Comparison of ENCODE assay signal across 21 mouse cellular contexts in the genomic region with DNA sequence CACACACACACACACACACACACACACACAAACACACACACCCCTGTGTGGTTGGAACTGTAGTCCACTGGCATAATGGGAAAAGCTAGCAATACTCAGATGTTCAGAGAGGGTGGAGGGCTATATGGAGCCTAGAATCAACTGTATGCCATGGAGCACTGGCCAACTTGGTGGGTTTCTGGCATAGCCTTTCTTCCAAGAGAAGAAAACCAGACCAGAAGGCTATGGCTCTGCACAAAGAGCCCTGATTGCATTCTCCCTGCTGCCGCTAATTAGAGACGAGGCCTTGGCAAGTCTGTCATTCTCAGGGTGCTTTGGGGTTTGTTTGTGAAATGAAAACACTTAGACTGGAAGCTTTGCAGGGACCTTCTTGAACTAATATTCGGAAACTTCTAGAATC.
DNase-seq lines count a peak whose midpoint lies in the region; ATAC-seq and TF ChIP-seq lines count a peak whose summit lies in the region.
"Had no signal": no experiment of that assay in that cellular context is flagged by ENCODE, and none has a peak within 500 bp of the region (broad histone marks: within the 10 kb centered on the region; RNA-seq: fewer than 3 reads in every experiment).

No protein-coding gene starts in this region.

- no peaks in the 10 kb centered on the region for H3K4me1 ChIP-seq in forebrain, embryonic 12.5 days
- no peaks in the 10 kb centered on the region for H3K4me1 ChIP-seq in forebrain, embryonic 11.5 days (replicated peaks; ENCODE audit: control insufficient read depth, insufficient read depth, low read length)
- H3K4me1 ChIP-seq: heart, embryonic 10.5 days; limb, embryonic 12.5 days had no signal

- no peaks in the 10 kb centered on the region for H3K27me3 ChIP-seq in forebrain, embryonic 12.5 days
- H3K27me3 ChIP-seq in forebrain, embryonic 11.5 days (ENCODE audit: control insufficient read depth, insufficient read depth, low read length): no peaks in the 10 kb centered on the region
- H3K27me3 ChIP-seq: CH12.LX; limb, embryonic 12.5 days had no signal

- 0 out of 2 replicates have a peak overlapping the region, but pooled peaks have one; percentile 19 for H3K27ac ChIP-seq in forebrain, embryonic 12.5 days
- no peak overlapping the region for H3K27ac ChIP-seq in forebrain, embryonic 11.5 days (ENCODE audit: low read depth, low read length)
- H3K27ac ChIP-seq: heart, embryonic 10.5 days; kidney, postnatal 0 days; limb, embryonic 12.5 days; macrophage had no signal

- no peak for ATAC-seq in forebrain, embryonic 12.5 days (ENCODE audit: low FRiP score)
- no peak for ATAC-seq in forebrain, embryonic 11.5 days (replicated peaks; ENCODE audit: low FRiP score)
- ATAC-seq: liver, postnatal 0 days; lung, postnatal 0 days had no signal

- H3K9me3 ChIP-seq in forebrain, embryonic 12.5 days: 0 out of 2 replicates have a peak, but pooled peaks cover 2% of the 10 kb centered on the region
- H3K9me3 ChIP-seq in forebrain, embryonic 11.5 days (ENCODE audit: control insufficient read depth, low read length): no peaks in the 10 kb centered on the region
- H3K9me3 ChIP-seq: heart, embryonic 10.5 days had no signal

- no peak for TF ChIP-seq POLR2A in brain, embryonic 14.5 days (IDR thresholded peaks at IDR 0.05; ENCODE audit: borderline replicate concordance, extremely low read depth, insufficient read depth, insufficient read length, poor library complexity, severe bottlenecking)

- no peak overlapping the region for H3K9ac ChIP-seq in forebrain, embryonic 12.5 days
- no peak overlapping the region for H3K9ac ChIP-seq in forebrain, embryonic 11.5 days (ENCODE audit: low read length)
- H3K9ac ChIP-seq: limb, embryonic 12.5 days; liver, postnatal 0 days had no signal

- H3K36me3 ChIP-seq in forebrain, embryonic 12.5 days (replicated peaks): no peaks in the 10 kb centered on the region
- no peaks in the 10 kb centered on the region for H3K36me3 ChIP-seq in forebrain, embryonic 11.5 days (ENCODE audit: control insufficient read depth, insufficient read depth, low read length)
- H3K36me3 ChIP-seq: G1E; heart, embryonic 10.5 days; limb, embryonic 12.5 days had no signal

- no peak for DNase-seq in forebrain, embryonic 11.5 days (ENCODE audit: low spot score)
- peak; percentile 36 to 43 for DNase-seq in layer of hippocampus, adult 8-10 months (ENCODE audit: low spot score in 2 of 2)
- no peak for DNase-seq in layer of hippocampus, adult 11-12 months (ENCODE audit: low spot score)
- DNase-seq in Muller cell, postnatal 12 days (ENCODE audit: inconsistent ontology term): peak; percentile 39
- DNase-seq in brain, embryonic 14.5 days (ENCODE audit: low read depth): peak; percentile 89
- no peak for DNase-seq in heart, postnatal 4 days
- DNase-seq in gastrocnemius, postnatal 36 days: no peak
- DNase-seq: adrenal gland, adult 2 months; B cell, adult 2 months; kidney, adult 2 months; liver, postnatal 0 days; thymus, postnatal 14 days had no signal

- intact Hi-C loops in gastrocnemius, postnatal 36 days (cut with DNase I): loop anchor here (5.0 kb wide), 1 partner anchor 144 kb away; no protein-coding TSS in a partner anchor

- no peak overlapping the region for H3K4me3 ChIP-seq in forebrain, embryonic 12.5 days (replicated peaks)
- no peak overlapping the region for H3K4me3 ChIP-seq in forebrain, embryonic 11.5 days (ENCODE audit: low read depth, low read length)
- H3K4me3 ChIP-seq: heart, embryonic 10.5 days; limb, embryonic 12.5 days had no signal

- WGBS in forebrain, embryonic 12.5 days: 76% methylated on average over 3 of the region's 3 CpGs
- WGBS in forebrain, embryonic 11.5 days: 85% methylated on average over 3 of the region's 3 CpGs

- no peak for TF ChIP-seq CTCF in brain, embryonic 14.5 days (IDR thresholded peaks at IDR 0.05; ENCODE audit: borderline replicate concordance, extremely low read depth, insufficient read depth, insufficient read length)

- H3K4me2 ChIP-seq in forebrain, embryonic 12.5 days: no peak overlapping the region
- no peak overlapping the region for H3K4me2 ChIP-seq in forebrain, embryonic 11.5 days (ENCODE audit: low read depth, low read length, severe bottlenecking)
- H3K4me2 ChIP-seq: limb, embryonic 12.5 days; liver, embryonic 11.5 days had no signal

Comparison
In these comparisons a context has a peak if more than half of its experiments do, and no peak if none do; other contexts are left out.
1. DNase-seq: peak in layer of hippocampus, adult 8-10 months (2 of 2), Muller cell, postnatal 12 days (single experiment) and brain, embryonic 14.5 days (single experiment); none in forebrain, embryonic 11.5 days (single experiment), layer of hippocampus, adult 11-12 months (single experiment), heart, postnatal 4 days (single experiment) and gastrocnemius, postnatal 36 days (0 of 2).